Mouse (Mus musculus) limb, embryonic 14.5 days (tissue): ENCODE results near the gene Lix1l. TPM values are rescaled to one million over a fixed set of nuclear protein-coding genes. Genes with fewer than 3 reads are reported as not detected.

ENCODE experiments used
- ATAC-seq: fragments of 200-750 bp; cut with Nextera tagmentation; 2 replicates; pipeline ENCODE4 v1.8.0; 2017; ENCODE audit warnings: low read depth, moderate number of reproducible peaks, moderate TSS enrichment; ENCODE audit not compliant: low FRiP score
- DNase-seq: peaks from one replicate; pipeline ENCODE4 v3.0.0-alpha.2; 2015; ENCODE audit warnings: low spot score
- H3K27ac ChIP-seq: fragments of 300-500 bp; sonication (generic); replicated peaks from 2 replicates; pipeline ENCODE4 v1.5.1; 2014; ENCODE audit warnings: low read depth, mild to moderate bottlenecking, low read length, moderate library complexity, mixed read lengths
- H3K27me3 ChIP-seq: fragments of 300-500 bp; sonication (generic); 2 replicates; pipeline ENCODE4 v1.6.1; 2014; ENCODE audit warnings: low read length, mixed read lengths; ENCODE audit not compliant: control insufficient read depth, insufficient read depth
- H3K36me3 ChIP-seq: fragments of 300-500 bp; sonication (generic); 2 replicates; pipeline ENCODE4 v1.6.1; 2014; ENCODE audit warnings: mild to moderate bottlenecking, low read length, moderate library complexity, mixed read lengths; ENCODE audit not compliant: control insufficient read depth, insufficient read depth
- H3K4me1 ChIP-seq: fragments of 300-500 bp; sonication (generic); 2 replicates; pipeline ENCODE4 v1.6.1; 2014; ENCODE audit warnings: antibody characterized with exemption, low read length, mixed read lengths; ENCODE audit not compliant: control insufficient read depth, insufficient read depth
- H3K4me2 ChIP-seq: fragments of 300-500 bp; sonication (generic); replicated peaks from 2 replicates; pipeline ENCODE4 v1.6.1; 2014; ENCODE audit warnings: low read depth, mild to moderate bottlenecking, low read length, moderate library complexity; ENCODE audit not compliant: severe bottlenecking
- H3K4me3 ChIP-seq: fragments of 300-500 bp; sonication (generic); replicated peaks from 2 replicates; pipeline ENCODE4 v1.5.1; 2014; ENCODE audit warnings: low read length
- H3K9ac ChIP-seq: fragments of 300-500 bp; sonication (generic); 2 replicates; pipeline ENCODE4 v1.6.1; 2014; ENCODE audit warnings: mild to moderate bottlenecking, low read depth, low read length, moderate library complexity; ENCODE audit not compliant: severe bottlenecking
- H3K9me3 ChIP-seq: fragments of 300-500 bp; sonication (generic); 2 replicates; pipeline ENCODE4 v1.6.1; 2016; ENCODE audit warnings: low read length; ENCODE audit not compliant: control insufficient read depth
- POLR2A ChIP-seq: fragments of 200-500 bp; IDR thresholded peaks from 2 replicates; pipeline ENCODE4 v1.8.0; 2012; ENCODE audit warnings: inconsistent platforms, mild to moderate bottlenecking, moderate library complexity, borderline replicate concordance; ENCODE audit not compliant: insufficient read depth, insufficient read length; ENCODE audit errors: extremely low read depth
- WGBS: fragments of 180-500 bp; shearing (Covaris S2); extraction: QIAGEN DNeasy Blood & Tissue Kit; methylation state at CpG from one replicate; pipeline ENCODE4 v1.1.7; 2014; 5-methylcytosine and 5-hydroxymethylcytosine counted together
- polyA plus RNA-seq, 2 experiments: library from polyadenylated mRNA; depleted of rRNA in 1 of 2; stranded (reverse) in 1 of 2; unstranded in 1 of 2; fragments of >200 nt; fragmentation: Nextera tagmentation in 1 of 2; extraction: Ambion mirVana in 1 of 2; gene quantifications; 2 replicates each; pipeline versions ENCODE4 v1.2.1 to v1.2.3; 2012 to 2014

Gene Lix1l
- polyA plus RNA-seq, 2 experiments, result 8.9 to 84.2 TPM

GRCm38 (mm10) chr3:96555041-96555596 lies 45.8 kb upstream of the Lix1l start:
- Histone ChIP-seq H3K4me1 (peaks cover 28% of the 10 kb centered on the region), H3K36me3 (peaks cover 9% of the 10 kb centered on the region), H3K9me3 (no peaks in the 10 kb centered on the region), H3K4me3 (no peak overlapping the region), H3K9ac (no peak overlapping the region), H3K27ac (peak overlapping the region; percentile 55), H3K4me2 (no peak overlapping the region), H3K27me3 (no peaks in the 10 kb centered on the region)
- ATAC-seq (0 out of 2 replicates have a peak, but pooled peaks have one; percentile 16), DNase-seq (peak; percentile 75)
- WGBS, result 33% methylated on average over 12 of the region's 12 CpGs
- TF ChIP-seq POLR2A, result no peak

GRCm38 (mm10) chr3:96555999-96556614 lies 44.8 kb upstream of the Lix1l start:
- WGBS, result 78% methylated on average over 15 of the region's 15 CpGs
- Histone ChIP-seq H3K4me2 (peak overlapping the region; percentile 79), H3K36me3 (peaks cover 19% of the 10 kb centered on the region), H3K9me3 (no peaks in the 10 kb centered on the region), H3K9ac (no peak overlapping the region), H3K27me3 (no peaks in the 10 kb centered on the region), H3K4me3 (no peak overlapping the region), H3K27ac (no peak overlapping the region), H3K4me1 (peaks cover 35% of the 10 kb centered on the region)
- ATAC-seq, result no peak
- TF ChIP-seq POLR2A, result no peak
- DNase-seq, result no peak

- DNase-seq (no peak), ATAC-seq (no peak)
- H3K4me1 ChIP-seq, result peaks cover 39% of the 10 kb centered on the region
- peak overlapping the region; percentile 60 for H3K4me3 ChIP-seq
- no peaks in the 10 kb centered on the region for H3K9me3 ChIP-seq
- TF ChIP-seq POLR2A, result no peak
- peak overlapping the region; percentile 58 for H3K9ac ChIP-seq
- H3K36me3 ChIP-seq, result peaks cover 25% of the 10 kb centered on the region
- H3K4me2 ChIP-seq, result peak overlapping the region; percentile 79
- no peaks in the 10 kb centered on the region for H3K27me3 ChIP-seq
- peak overlapping the region; percentile 82 for H3K27ac ChIP-seq
- 11% methylated on average over 22 of the region's 22 CpGs for WGBS
Observed at GRCm38 (mm10) chr3:96556651-96557635, 44.0 kb upstream of the Lix1l start.

- Histone ChIP-seq H3K36me3 (peaks cover 25% of the 10 kb centered on the region), H3K27me3 (no peaks in the 10 kb centered on the region), H3K9me3 (no peaks in the 10 kb centered on the region), H3K9ac (peak within 1 kb of the TSS; percentile 89), H3K4me3 (peak within 1 kb of the TSS; percentile 60), H3K27ac (peak within 1 kb of the TSS; percentile 82), H3K4me1 (peaks cover 39% of the 10 kb centered on the region), H3K4me2 (peak within 1 kb of the TSS; percentile 79)
- ATAC-seq (peak; percentile 99), DNase-seq (peak; percentile 100)
- 4% methylated on average over 26 of the region's 26 CpGs for WGBS
- peak; percentile 100; the same call in 1 of the 2 replicates for TF ChIP-seq POLR2A
Observed at GRCm38 (mm10) chr3:96557694-96558093, 43.3 kb upstream of the Lix1l start, which contains the start of gene Txnip. Gene Txnip, plus strand, starts transcription at chr3:96557957.

- Histone ChIP-seq H3K27ac (peak overlapping the region; percentile 81), H3K36me3 (peaks cover 25% of the 10 kb centered on the region), H3K27me3 (no peaks in the 10 kb centered on the region), H3K9me3 (no peaks in the 10 kb centered on the region), H3K4me1 (peaks cover 39% of the 10 kb centered on the region), H3K4me3 (peak overlapping the region; percentile 60), H3K9ac (peak overlapping the region; percentile 89), H3K4me2 (peak overlapping the region; percentile 79)
- no peak for DNase-seq
- ATAC-seq, result 0 out of 2 replicates have a peak, but pooled peaks have one; percentile 7
- no peak for TF ChIP-seq POLR2A
- under 1% methylated on average over 17 of the region's 17 CpGs for WGBS
Observed at GRCm38 (mm10) chr3:96558159-96558558, 42.8 kb upstream of the Lix1l start.
